Mouse (Mus musculus) large intestine, adult 2 months (tissue): ENCODE results near the gene Gm21746. TPM values are rescaled to one million over a fixed set of nuclear protein-coding genes. Genes with fewer than 3 reads are reported as not detected.
"Not testable (repeated sequence)": the region's sequence is repeated elsewhere in the genome, so short reads cannot be mapped to it uniquely, and the experiment has no call there.

Experiments used
- DNase-seq: peaks from one replicate; pipeline ENCODE4 v3.0.0-alpha.2; 2012; ENCODE audit warnings: low read depth, low spot score
- WGBS: fragments of 180-500 bp; shearing (Covaris S2); methylation state at CpG from one replicate; pipeline ENCODE4 v1.1.7; 2018; 5-methylcytosine and 5-hydroxymethylcytosine counted together
- polyA plus RNA-seq: library from polyadenylated mRNA; depleted of rRNA; stranded (reverse); fragments of >200 nt; gene quantifications from 2 replicates; pipeline ENCODE4 v1.2.3, GENCODE M21; 2012; rRNA removed

The Gm21746 gene
- polyA plus RNA-seq: not detected in 2 replicates

DNA sequence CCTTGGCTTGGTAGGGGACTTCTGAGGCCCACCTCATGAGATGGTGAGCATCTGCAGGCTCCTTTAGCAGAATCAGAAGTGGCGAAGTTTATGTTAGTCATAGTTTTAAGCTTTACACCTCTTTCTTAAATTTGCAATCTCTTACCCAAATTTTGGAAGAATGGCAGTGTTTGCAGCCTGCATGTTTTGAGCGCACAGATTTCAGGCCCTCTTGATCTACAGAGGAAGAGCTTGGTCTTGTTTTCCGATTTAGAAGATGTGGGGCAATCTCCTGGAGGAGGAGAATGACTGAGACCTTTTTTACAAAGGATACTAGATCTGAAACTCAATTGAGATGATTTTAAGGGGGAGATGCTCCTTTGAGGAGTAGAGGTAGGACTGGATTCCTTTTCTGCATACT, at the start of gene Gm21746:
Gene Gm21746, minus strand, starts transcription at position 101 of the 400 bp plus-strand sequence.
- DNase-seq: not testable (repeated sequence)
- 75% methylated on average over 2 of the region's 3 CpGs for WGBS

DNA sequence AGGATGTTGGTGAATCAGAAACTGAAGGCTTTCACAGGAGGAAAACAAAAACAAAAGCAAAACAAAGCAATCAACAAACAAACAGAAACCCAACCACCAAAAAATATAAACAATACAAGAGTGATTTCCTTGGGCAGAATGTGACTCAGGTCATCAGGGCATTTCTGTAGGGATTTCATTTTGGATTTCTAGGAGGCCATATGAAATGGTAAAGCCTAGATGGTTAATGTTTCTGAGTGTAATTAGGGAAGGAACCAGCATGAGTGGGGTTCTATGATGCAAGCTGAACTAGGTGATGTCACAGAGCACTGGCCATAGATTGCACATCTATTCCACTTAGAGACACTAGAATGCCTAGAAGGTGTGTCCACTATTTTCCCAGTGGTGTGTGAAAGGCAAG, 29.0 kb upstream of the Gm21746 start, which contains the start of gene Gm20873:
Gene Gm20873, plus strand, starts transcription at position 301 of the 400 bp plus-strand sequence.
- DNase-seq: not testable (repeated sequence)

Other genes with a start within 250 kb of the Gm21746 start
- gene Gm20873, start 29.1 kb upstream of the Gm21746 start, polyA plus RNA-seq: not detected in 2 replicates